Mouse (Mus musculus): ENCODE measurements around the gene Chl1. TPM values are rescaled to one million over a fixed set of nuclear protein-coding genes. Genes with fewer than 3 reads are reported as not detected.
A peak's percentile ranks its signal among the peaks of the same experiment; 100 is the strongest.

The Chl1 gene
- polyA plus RNA-seq, 1 experiment = 34.7 TPM

DNA sequence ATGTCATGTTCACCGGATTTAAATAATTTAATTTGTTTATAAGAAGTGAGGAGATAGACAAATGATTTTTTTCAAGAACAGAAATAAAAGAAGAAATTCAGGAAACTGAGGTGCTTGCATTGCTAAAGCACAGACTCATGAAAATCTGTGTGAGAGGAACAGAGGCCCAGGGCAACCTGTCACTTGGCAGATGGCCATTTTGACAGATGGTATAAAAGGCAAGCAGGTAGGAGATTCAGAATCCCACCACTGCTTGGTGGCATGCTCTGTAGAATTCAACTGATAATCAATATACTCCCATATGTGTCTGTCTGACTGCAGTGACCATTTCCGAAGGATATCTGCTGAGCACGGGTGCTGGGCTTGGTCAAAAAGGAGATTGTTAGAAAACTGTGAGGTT is 162.7 kb downstream of the Chl1 start:
- TF ChIP-seq CTCF (IDR thresholded peaks at IDR 0.05; ENCODE audit: extremely low read depth, insufficient read depth, low read length) (no peak), POLR2A (IDR thresholded peaks at IDR 0.05; ENCODE audit: extremely low read depth, insufficient read depth, low read length) (no peak)
- H3K4me3 ChIP-seq (ENCODE audit: insufficient read depth, low read length) = no peak overlapping the region
- no peak overlapping the region for H3K27ac ChIP-seq (ENCODE audit: insufficient read depth, low read length)
- no peaks in the 10 kb centered on the region; the same call in 1 of the 2 replicates for H3K4me1 ChIP-seq (ENCODE audit: control insufficient read depth, insufficient read depth, low read length)

DNA sequence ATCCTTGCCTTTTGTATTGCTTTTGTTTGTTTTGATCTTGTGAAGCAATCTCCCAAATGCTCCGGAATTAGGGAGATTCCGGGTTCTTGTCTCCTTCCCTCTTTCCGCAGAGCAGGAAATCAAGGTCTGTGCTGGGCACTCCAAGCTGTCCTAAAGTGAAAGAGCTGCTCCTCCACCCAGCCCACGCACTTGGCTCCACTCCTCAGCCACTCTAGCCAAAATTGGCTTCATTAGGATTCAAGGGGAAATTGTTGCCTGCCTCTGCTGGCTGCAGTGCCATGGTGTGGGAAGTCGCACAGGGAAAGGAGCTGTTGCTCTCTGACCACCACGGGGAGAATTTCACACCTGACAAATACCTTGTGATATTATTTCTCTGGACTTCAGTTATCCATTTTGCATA is 163.9 kb downstream of the Chl1 start:
- no peak overlapping the region for H3K27ac ChIP-seq (ENCODE audit: insufficient read depth, low read length)
- no peak overlapping the region for H3K4me3 ChIP-seq (ENCODE audit: insufficient read depth, low read length)
- TF ChIP-seq POLR2A (IDR thresholded peaks at IDR 0.05; ENCODE audit: extremely low read depth, insufficient read depth, low read length) = no peak
- no peak for TF ChIP-seq CTCF (IDR thresholded peaks at IDR 0.05; ENCODE audit: extremely low read depth, insufficient read depth, low read length)
- no peaks in the 10 kb centered on the region; the same call in 1 of the 2 replicates for H3K4me1 ChIP-seq (ENCODE audit: control insufficient read depth, insufficient read depth, low read length)

DNA sequence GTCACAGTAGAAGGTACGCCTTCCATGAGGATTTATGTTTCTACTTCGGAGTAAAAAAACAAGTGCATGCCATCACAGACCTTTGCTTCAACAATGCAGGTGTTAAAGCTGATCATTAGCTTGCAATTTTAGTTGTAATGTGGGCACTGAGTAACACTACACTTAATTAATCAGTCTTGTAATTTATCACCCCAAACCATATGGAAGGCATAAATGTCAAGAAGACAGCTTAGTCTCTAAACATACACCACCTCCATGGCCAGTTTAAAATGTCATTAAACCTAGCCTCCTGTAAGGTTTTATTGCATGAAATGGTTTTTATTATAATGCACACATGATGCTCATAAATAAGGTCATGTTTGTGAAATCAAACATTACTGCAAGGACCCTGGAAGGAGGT is 164.8 kb downstream of the Chl1 start:
- H3K27ac ChIP-seq (ENCODE audit: insufficient read depth, low read length) = no peak overlapping the region
- no peak for TF ChIP-seq POLR2A (IDR thresholded peaks at IDR 0.05; ENCODE audit: extremely low read depth, insufficient read depth, low read length)
- TF ChIP-seq CTCF (IDR thresholded peaks at IDR 0.05; ENCODE audit: extremely low read depth, insufficient read depth, low read length) = no peak
- H3K4me3 ChIP-seq (ENCODE audit: insufficient read depth, low read length) = no peak overlapping the region
- H3K4me1 ChIP-seq (ENCODE audit: control insufficient read depth, insufficient read depth, low read length) = no peaks in the 10 kb centered on the region; the same call in 1 of the 2 replicates

DNA sequence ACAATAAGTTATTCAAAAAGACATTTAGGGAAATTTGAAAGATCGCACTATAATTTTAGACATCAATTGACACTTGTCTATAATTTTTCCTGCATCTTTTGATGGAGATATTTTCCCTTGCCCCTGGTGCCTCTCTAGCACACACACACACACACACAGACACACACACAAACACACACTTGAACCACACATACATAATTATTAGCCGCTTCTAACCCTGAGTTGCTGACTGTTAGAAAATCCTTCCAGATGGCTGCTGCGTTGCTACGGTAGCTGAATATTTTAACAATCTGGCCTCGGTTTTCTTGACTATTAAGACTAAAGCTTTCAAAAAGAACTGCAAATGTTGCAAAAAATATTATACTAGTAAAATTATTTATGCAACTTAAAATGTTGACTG is 166.3 kb downstream of the Chl1 start:
- H3K4me1 ChIP-seq (ENCODE audit: control insufficient read depth, insufficient read depth, low read length) = no peaks in the 10 kb centered on the region; the same call in 1 of the 2 replicates
- TF ChIP-seq POLR2A (IDR thresholded peaks at IDR 0.05; ENCODE audit: extremely low read depth, insufficient read depth, low read length) (no peak), CTCF (IDR thresholded peaks at IDR 0.05; ENCODE audit: extremely low read depth, insufficient read depth, low read length) (no peak)
- H3K27ac ChIP-seq (ENCODE audit: insufficient read depth, low read length) = no peak overlapping the region
- no peak overlapping the region for H3K4me3 ChIP-seq (ENCODE audit: insufficient read depth, low read length)

DNA sequence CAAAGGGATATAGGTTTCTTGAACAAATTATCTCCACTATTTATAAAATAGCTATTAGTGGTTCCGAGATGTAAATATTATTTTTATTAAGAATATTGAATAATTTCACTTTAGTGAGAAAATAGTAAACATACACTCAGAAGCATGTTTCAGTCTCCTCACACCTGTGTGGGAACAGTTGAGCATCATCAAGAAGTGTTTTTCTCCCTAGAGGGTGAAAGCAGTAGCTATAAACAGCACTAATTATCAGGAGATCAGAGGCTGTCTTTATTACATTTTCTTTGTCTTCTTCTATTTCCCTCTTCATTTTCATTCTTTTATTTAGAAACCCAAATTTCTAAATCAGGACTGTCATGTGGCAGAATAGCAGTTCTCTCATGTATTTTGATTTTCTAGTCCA is 166.7 kb downstream of the Chl1 start:
- no peak overlapping the region for H3K27ac ChIP-seq (ENCODE audit: insufficient read depth, low read length)

DNA sequence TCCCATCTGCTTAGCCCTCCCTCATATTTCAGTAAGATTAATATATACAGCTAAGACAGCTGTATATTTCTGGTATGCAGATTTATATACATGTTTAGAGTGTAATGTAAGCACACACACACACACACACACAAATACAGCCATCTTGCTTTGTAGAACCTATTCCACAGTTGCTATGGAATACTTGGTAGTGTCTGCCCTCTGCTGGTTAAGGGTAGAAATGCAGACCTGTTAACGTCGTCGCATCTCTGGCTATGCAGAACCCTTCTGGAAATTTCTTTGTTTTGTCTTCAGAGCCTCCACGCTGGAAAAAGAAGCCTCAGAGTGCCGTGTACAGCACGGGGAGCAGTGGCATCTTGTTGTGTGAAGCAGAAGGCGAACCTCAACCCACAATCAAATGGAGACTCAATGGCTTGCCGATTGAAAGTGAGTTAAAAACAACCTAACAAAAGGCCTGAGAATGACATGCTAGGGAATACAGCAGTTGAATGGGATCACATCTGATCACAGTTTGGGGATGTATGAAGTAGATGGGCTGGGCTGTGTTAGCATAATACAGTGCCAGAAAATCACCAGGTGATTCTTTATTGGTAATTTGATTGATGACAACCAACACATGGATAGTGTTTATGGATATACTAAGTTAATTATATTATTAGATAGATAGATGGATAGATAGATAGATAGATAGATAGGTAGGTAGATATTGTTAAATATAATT is 172.6 kb downstream of the Chl1 start:
- TF ChIP-seq POLR2A (IDR thresholded peaks at IDR 0.05; ENCODE audit: extremely low read depth, insufficient read depth, low read length) = no peak
- peak; percentile 79 for TF ChIP-seq CTCF (IDR thresholded peaks at IDR 0.05; ENCODE audit: extremely low read depth, insufficient read depth, low read length)
- no peaks in the 10 kb centered on the region; the same call in 1 of the 2 replicates for H3K4me1 ChIP-seq (ENCODE audit: control insufficient read depth, insufficient read depth, low read length)
- no peak overlapping the region for H3K4me3 ChIP-seq (ENCODE audit: insufficient read depth, low read length)
- no peak overlapping the region for H3K27ac ChIP-seq (ENCODE audit: insufficient read depth, low read length)

More for the DNA sequence above, 166.7 kb downstream of the Chl1 start:
- H3K4me1 ChIP-seq (ENCODE audit: control insufficient read depth, insufficient read depth, low read length) = no peaks in the 10 kb centered on the region; the same call in 1 of the 2 replicates
- no peak for TF ChIP-seq CTCF (IDR thresholded peaks at IDR 0.05; ENCODE audit: extremely low read depth, insufficient read depth, low read length)
- no peak for TF ChIP-seq POLR2A (IDR thresholded peaks at IDR 0.05; ENCODE audit: extremely low read depth, insufficient read depth, low read length)
- no peak overlapping the region for H3K4me3 ChIP-seq (ENCODE audit: insufficient read depth, low read length)

DNA sequence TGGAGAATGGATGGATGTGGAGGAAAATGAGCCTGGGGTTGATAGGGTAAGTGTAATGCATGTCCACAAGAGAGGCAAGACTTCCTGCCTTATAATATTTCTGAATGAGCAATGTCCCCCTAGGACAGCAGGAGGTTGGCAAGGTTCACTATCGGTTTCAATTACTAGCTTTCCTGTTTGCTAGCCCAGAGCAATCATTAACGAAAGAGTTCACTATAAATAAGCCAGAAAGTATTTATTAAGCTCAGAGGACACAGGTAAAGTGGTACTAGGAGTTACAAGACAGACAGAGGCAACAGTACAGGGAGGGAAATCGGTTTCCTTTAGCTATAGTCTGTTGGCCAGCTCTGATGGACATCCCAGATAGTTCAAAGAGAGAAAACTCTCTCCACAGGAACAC is 182.1 kb downstream of the Chl1 start:
- TF ChIP-seq POLR2A (IDR thresholded peaks at IDR 0.05; ENCODE audit: extremely low read depth, insufficient read depth, low read length) (no peak), CTCF (IDR thresholded peaks at IDR 0.05; ENCODE audit: extremely low read depth, insufficient read depth, low read length) (no peak)
- no peak overlapping the region for H3K4me3 ChIP-seq (ENCODE audit: insufficient read depth, low read length)
- no peak overlapping the region for H3K27ac ChIP-seq (ENCODE audit: insufficient read depth, low read length)

DNA sequence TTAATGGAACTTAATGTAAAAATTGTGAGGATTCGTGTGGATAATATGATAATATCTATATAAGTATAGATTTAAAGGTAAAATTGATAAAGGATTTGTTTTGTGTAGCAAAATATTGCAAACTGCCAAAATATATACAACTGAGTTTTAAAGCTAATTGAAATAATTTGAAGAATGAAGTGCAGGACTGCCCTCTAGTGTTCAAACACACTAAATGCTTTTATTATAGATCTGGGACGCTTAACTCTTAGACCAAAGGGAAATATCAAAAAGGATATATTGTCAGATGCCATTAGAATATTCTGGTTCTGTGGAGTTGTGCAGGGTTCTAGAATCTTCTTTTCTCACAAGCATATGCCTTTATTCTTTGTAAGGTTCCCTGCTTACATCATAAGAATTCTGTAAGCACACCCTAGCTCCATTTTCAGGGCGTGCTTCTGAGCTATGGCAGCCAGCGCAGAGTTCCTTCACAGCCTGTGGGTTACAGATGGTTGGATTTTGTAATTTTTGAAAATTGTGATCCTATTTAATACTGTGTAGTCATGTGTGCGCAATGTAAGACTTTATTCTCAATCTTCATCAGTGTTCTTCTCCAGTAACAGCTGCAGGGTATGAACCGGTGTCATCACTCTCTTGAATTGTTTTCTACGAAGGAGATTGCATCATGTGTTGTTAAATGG is 187.1 kb downstream of the Chl1 start:
- no peak overlapping the region for H3K27ac ChIP-seq (ENCODE audit: insufficient read depth, low read length)
- H3K4me1 ChIP-seq (ENCODE audit: control insufficient read depth, insufficient read depth, low read length) = no peaks in the 10 kb centered on the region
- H3K4me3 ChIP-seq (ENCODE audit: insufficient read depth, low read length) = no peak overlapping the region
- no peak for TF ChIP-seq POLR2A (IDR thresholded peaks at IDR 0.05; ENCODE audit: extremely low read depth, insufficient read depth, low read length)
- TF ChIP-seq CTCF (IDR thresholded peaks at IDR 0.05; ENCODE audit: extremely low read depth, insufficient read depth, low read length) = no peak

More for the DNA sequence above, 182.1 kb downstream of the Chl1 start:
- H3K4me1 ChIP-seq (ENCODE audit: control insufficient read depth, insufficient read depth, low read length) = no peaks in the 10 kb centered on the region

DNA sequence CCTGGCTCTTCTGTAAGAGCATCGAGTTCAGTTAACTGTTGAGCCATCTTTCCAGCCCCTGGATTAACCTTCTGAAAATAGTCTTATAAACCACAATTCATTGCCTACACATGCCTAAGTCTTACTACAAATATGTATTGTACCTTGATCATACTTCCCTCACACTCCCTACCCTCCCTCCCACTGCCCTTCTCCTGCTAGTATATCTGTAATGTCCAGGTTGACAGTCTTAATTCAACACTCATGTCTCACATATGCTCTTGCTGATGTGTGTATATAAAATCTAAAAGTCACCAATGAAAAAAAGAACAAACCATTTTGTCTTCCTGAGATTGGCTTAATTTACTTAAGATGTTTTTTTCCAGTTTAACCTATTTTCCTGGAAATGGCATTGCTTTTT is 189.1 kb downstream of the Chl1 start:
- no peaks in the 10 kb centered on the region for H3K4me1 ChIP-seq (ENCODE audit: control insufficient read depth, insufficient read depth, low read length)
- H3K27ac ChIP-seq (ENCODE audit: insufficient read depth, low read length) = no peak overlapping the region
- TF ChIP-seq CTCF (IDR thresholded peaks at IDR 0.05; ENCODE audit: extremely low read depth, insufficient read depth, low read length) = no peak
- no peak for TF ChIP-seq POLR2A (IDR thresholded peaks at IDR 0.05; ENCODE audit: extremely low read depth, insufficient read depth, low read length)
- H3K4me3 ChIP-seq (ENCODE audit: insufficient read depth, low read length) = no peak overlapping the region

DNA sequence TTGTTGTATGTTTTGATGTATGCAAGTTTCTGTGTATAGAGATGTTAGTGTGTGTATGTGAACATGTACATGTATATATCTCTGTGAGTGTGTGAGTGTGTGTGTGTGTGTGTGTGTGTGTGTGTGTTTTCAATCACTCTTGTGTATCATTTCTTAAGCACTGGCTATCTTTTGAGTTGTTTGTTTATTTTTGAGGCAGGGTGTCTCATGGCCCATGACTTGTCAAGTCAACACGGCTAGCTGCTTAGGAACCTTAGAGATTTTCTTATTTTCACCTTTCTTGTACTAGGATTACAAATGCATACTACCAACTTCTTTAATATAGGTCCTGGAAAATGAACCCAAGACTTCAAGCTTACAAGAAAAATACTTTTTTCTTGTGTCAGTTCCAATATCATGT is 189.5 kb downstream of the Chl1 start:
- no peak overlapping the region for H3K4me3 ChIP-seq (ENCODE audit: insufficient read depth, low read length)
- no peak for TF ChIP-seq CTCF (IDR thresholded peaks at IDR 0.05; ENCODE audit: extremely low read depth, insufficient read depth, low read length)
- no peak for TF ChIP-seq POLR2A (IDR thresholded peaks at IDR 0.05; ENCODE audit: extremely low read depth, insufficient read depth, low read length)
- H3K4me1 ChIP-seq (ENCODE audit: control insufficient read depth, insufficient read depth, low read length) = no peaks in the 10 kb centered on the region
- H3K27ac ChIP-seq (ENCODE audit: insufficient read depth, low read length) = no peak overlapping the region
